ENCODE assay signal across 8 mouse cellular contexts in the genomic region with DNA sequence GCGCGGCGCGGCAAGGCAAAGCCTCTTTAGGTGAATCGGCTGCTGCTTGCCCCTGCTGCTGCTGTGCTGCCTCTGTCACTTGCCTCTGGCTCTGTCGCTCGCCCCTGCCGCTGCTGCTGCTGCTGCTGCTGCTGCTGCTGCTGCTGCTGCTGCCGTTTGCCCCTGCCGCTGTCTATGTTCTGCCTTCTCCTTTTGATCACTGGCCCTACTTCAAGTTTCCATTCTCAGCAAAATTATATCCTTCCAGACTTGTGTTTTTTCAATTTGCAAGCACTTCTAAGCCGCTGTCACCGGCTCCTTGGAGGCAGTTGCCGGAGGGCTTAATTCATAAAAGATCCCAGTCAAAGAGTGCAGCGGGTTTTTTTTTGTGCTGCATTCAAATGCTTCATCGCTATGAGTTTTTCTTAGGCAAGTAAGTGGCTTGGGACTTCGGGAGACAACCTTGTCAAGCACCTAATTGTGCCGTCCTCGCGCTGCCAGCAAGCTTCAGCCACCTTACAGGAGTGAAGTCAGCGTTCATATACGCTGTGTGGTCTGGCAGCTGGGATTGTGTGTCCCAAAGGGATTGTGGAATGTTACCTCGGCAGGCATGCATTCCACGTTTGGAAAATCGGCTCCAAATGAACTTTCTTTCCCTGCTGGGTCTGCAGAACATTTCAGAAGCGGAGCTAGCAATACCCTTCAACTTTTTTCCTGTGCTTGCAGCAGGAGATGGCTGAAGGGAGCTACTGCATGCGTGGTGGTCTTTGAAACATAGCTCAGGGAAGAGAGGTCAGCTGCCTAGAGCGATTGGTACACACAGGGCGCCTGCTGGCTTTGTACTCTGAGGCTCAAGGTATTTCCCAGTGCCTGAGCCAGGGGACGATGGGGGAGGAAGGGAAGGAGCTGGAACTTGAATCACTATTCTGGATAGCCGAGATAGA. TPM values are rescaled to one million over a fixed set of nuclear protein-coding genes. Genes with fewer than 3 reads are reported as not detected.
DNase-seq lines count a peak whose midpoint lies in the region; ATAC-seq lines count a peak whose summit lies in the region.
"Had no signal": no experiment of that assay in that cellular context is flagged by ENCODE, and none has a peak within 500 bp of the region (broad histone marks: within the 10 kb centered on the region; RNA-seq: fewer than 3 reads in every experiment).

No protein-coding gene starts in this region.

- peaks cover 12% of the 10 kb centered on the region for H3K4me1 ChIP-seq in intestine, embryonic 15.5 days (replicated peaks)
- H3K4me1 ChIP-seq in liver, embryonic 16.5 days (ENCODE audit: control insufficient read depth, low read depth, low read length) = no peaks in the 10 kb centered on the region; the same call in 1 of the 2 replicates

- no peaks in the 10 kb centered on the region for H3K9me3 ChIP-seq in intestine, embryonic 15.5 days
- no peaks in the 10 kb centered on the region; the same call in 1 of the 2 replicates for H3K9me3 ChIP-seq in liver, embryonic 16.5 days (replicated peaks; ENCODE audit: control insufficient read depth, low read length)

- no peaks in the 10 kb centered on the region for H3K27me3 ChIP-seq in intestine, embryonic 15.5 days (replicated peaks)
- peaks cover 7% of the 10 kb centered on the region for H3K27me3 ChIP-seq in liver, embryonic 16.5 days (ENCODE audit: control insufficient read depth, insufficient read depth, low read depth, low read length)

- H3K36me3 ChIP-seq in intestine, embryonic 15.5 days = no peaks in the 10 kb centered on the region
- no peaks in the 10 kb centered on the region for H3K36me3 ChIP-seq in liver, embryonic 16.5 days (ENCODE audit: control insufficient read depth, insufficient read depth)

- H3K4me2 ChIP-seq in intestine, embryonic 15.5 days (replicated peaks) = peak overlapping the region; percentile 86
- H3K4me2 ChIP-seq in liver, embryonic 16.5 days (ENCODE audit: low read depth, low read length) = peak overlapping the region; percentile 57

- peak overlapping the region; percentile 65 for H3K9ac ChIP-seq in intestine, embryonic 15.5 days
- H3K9ac ChIP-seq in liver, embryonic 16.5 days (ENCODE audit: low read depth, low read length) = no peak overlapping the region; the same call in 1 of the 2 replicates

- H3K27ac ChIP-seq in intestine, embryonic 15.5 days = peak overlapping the region; percentile 80
- H3K27ac ChIP-seq in liver, embryonic 16.5 days (ENCODE audit: low read length) = peak overlapping the region; percentile 50; the same call in 1 of the 2 replicates

- ATAC-seq in intestine, embryonic 15.5 days = peak; percentile 32
- no peak for ATAC-seq in liver, embryonic 16.5 days (ENCODE audit: low read depth)

- 6% methylated on average over 30 of the region's 30 CpGs for WGBS in intestine, embryonic 15.5 days
- 6% methylated on average over 30 of the region's 30 CpGs for WGBS in liver, embryonic 16.5 days (ENCODE audit: insufficient replicate concordance)

- peak overlapping the region; percentile 51 for H3K4me3 ChIP-seq in intestine, embryonic 15.5 days (replicated peaks)
- H3K4me3 ChIP-seq in liver, embryonic 16.5 days (ENCODE audit: low read depth, low read length) = peak overlapping the region; percentile 46
- H3K4me3 ChIP-seq: erythroblast, embryonic 14.5 days had no signal

- DNase-seq in R1 (ENCODE audit: low read depth, low spot score) = peak; percentile 45
- DNase-seq in brain, adult 2 months (ENCODE audit: low read depth, low spot score) = peak; percentile 27
- DNase-seq in gastrocnemius, postnatal 25 days = peak; percentile 25
- DNase-seq in retina, embryonic 14.5 days (ENCODE audit: low spot score) = peak; percentile 59
- no peak for DNase-seq in layer of hippocampus, adult 9-11 months

RNA-seq across cellular contexts. Expression of gene Igf1, which starts 2.4 kb away (rescaled TPM):
- total RNA-seq in gastrocnemius, postnatal 25 days (2021) = 10 to 100 TPM; 29.5 to 30.2 TPM
- polyA plus RNA-seq in intestine, embryonic 15.5 days (2015; fragmentation: Nextera tagmentation; extraction: Ambion mirVana) = 43.4 and 52.5 TPM in 2 replicates
- polyA plus RNA-seq in liver, embryonic 16.5 days (2015; fragmentation: Nextera tagmentation; extraction: Ambion mirVana) = 12.9 and 16.0 TPM in 2 replicates
